Mouse (Mus musculus): ENCODE results near the gene Cdkn1c. TPM values are rescaled to one million over a fixed set of nuclear protein-coding genes. Genes with fewer than 3 reads are reported as not detected.

Cdkn1c gene
- polyA plus RNA-seq, 1 experiment from 2014 or later: 799 TPM

- H3K4me1 ChIP-seq (ENCODE audit: control insufficient read depth, insufficient read depth, low read length): 0 out of 2 replicates have a peak, but pooled peaks cover 2% of the 10 kb centered on the region
- peak; percentile 91 for DNase-seq (ENCODE audit: low spot score, missing footprints)
- no peaks in the 10 kb centered on the region for H3K36me3 ChIP-seq (ENCODE audit: control insufficient read depth, insufficient read depth, low read length)
- H3K4me2 ChIP-seq: no peak overlapping the region
- ATAC-seq (ENCODE audit: low FRiP score): no peak
- 29% methylated on average over 13 of the region's 13 CpGs for WGBS
- no peak overlapping the region for H3K4me3 ChIP-seq (ENCODE audit: low read depth, low read length)
- no peak overlapping the region for H3K27ac ChIP-seq (ENCODE audit: low read depth, low read length)
- H3K27me3 ChIP-seq (ENCODE audit: control insufficient read depth, insufficient read depth, low read length): no peaks in the 10 kb centered on the region
- no peak overlapping the region for H3K9ac ChIP-seq (ENCODE audit: low read length)
- no peaks in the 10 kb centered on the region for H3K9me3 ChIP-seq (ENCODE audit: control insufficient read depth, low read length)
Measured at GRCm38 (mm10) chr7:143480498-143480897, 19.6 kb upstream of the Cdkn1c start.

- no peak for ATAC-seq (ENCODE audit: low FRiP score)
- H3K36me3 ChIP-seq (ENCODE audit: control insufficient read depth, insufficient read depth, low read length): no peaks in the 10 kb centered on the region
- 0 out of 2 replicates have a peak, but pooled peaks cover 2% of the 10 kb centered on the region for H3K4me1 ChIP-seq (ENCODE audit: control insufficient read depth, insufficient read depth, low read length)
- H3K4me3 ChIP-seq (ENCODE audit: low read depth, low read length): no peak overlapping the region
- H3K27me3 ChIP-seq (ENCODE audit: control insufficient read depth, insufficient read depth, low read length): no peaks in the 10 kb centered on the region
- no peak overlapping the region for H3K4me2 ChIP-seq
- DNase-seq (ENCODE audit: low spot score, missing footprints): no peak
- WGBS: 91% methylated on average over 5 of the region's 5 CpGs
- H3K9ac ChIP-seq (ENCODE audit: low read length): no peak overlapping the region
- H3K27ac ChIP-seq (ENCODE audit: low read depth, low read length): no peak overlapping the region
- no peaks in the 10 kb centered on the region for H3K9me3 ChIP-seq (ENCODE audit: control insufficient read depth, low read length)
Measured at GRCm38 (mm10) chr7:143477800-143478199, 16.9 kb upstream of the Cdkn1c start.

- Histone ChIP-seq H3K27me3 (ENCODE audit: control insufficient read depth, insufficient read depth, low read length) (no peaks in the 10 kb centered on the region), H3K27ac (ENCODE audit: low read depth, low read length) (no peak overlapping the region), H3K4me3 (ENCODE audit: low read depth, low read length) (no peak overlapping the region), H3K4me2 (no peak overlapping the region), H3K36me3 (ENCODE audit: control insufficient read depth, insufficient read depth, low read length) (no peaks in the 10 kb centered on the region), H3K9ac (ENCODE audit: low read length) (no peak overlapping the region), H3K4me1 (ENCODE audit: control insufficient read depth, insufficient read depth, low read length) (no peaks in the 10 kb centered on the region), H3K9me3 (ENCODE audit: control insufficient read depth, low read length) (no peaks in the 10 kb centered on the region)
- ATAC-seq (ENCODE audit: low FRiP score) (no peak), DNase-seq (ENCODE audit: low spot score, missing footprints) (no peak)
- WGBS: 95% methylated on average over 3 of the region's 3 CpGs
Measured at GRCm38 (mm10) chr7:143476702-143477335, 16.0 kb upstream of the Cdkn1c start.

- no peak overlapping the region for H3K27ac ChIP-seq (ENCODE audit: low read depth, low read length)
- DNase-seq (ENCODE audit: low spot score, missing footprints): no peak
- H3K9ac ChIP-seq (ENCODE audit: low read length): no peak overlapping the region
- no peak overlapping the region for H3K4me2 ChIP-seq
- no peaks in the 10 kb centered on the region for H3K27me3 ChIP-seq (ENCODE audit: control insufficient read depth, insufficient read depth, low read length)
- H3K9me3 ChIP-seq (ENCODE audit: control insufficient read depth, low read length): no peaks in the 10 kb centered on the region
- H3K4me3 ChIP-seq (ENCODE audit: low read depth, low read length): no peak overlapping the region
- whole genome bisulfite sequencing: 81% methylated on average over 11 of the region's 11 CpGs
- no peaks in the 10 kb centered on the region for H3K4me1 ChIP-seq (ENCODE audit: control insufficient read depth, insufficient read depth, low read length)
- no peak for ATAC-seq (ENCODE audit: low FRiP score)
- H3K36me3 ChIP-seq (ENCODE audit: control insufficient read depth, insufficient read depth, low read length): no peaks in the 10 kb centered on the region
Measured at GRCm38 (mm10) chr7:143475876-143476275, 15.0 kb upstream of the Cdkn1c start.

GRCm38 (mm10) chr7:143474811-143475210 lies 14.0 kb upstream of the Cdkn1c start:
- Histone ChIP-seq H3K9me3 (ENCODE audit: control insufficient read depth, low read length) (no peaks in the 10 kb centered on the region), H3K4me2 (no peak overlapping the region), H3K4me3 (ENCODE audit: low read depth, low read length) (no peak overlapping the region), H3K27me3 (ENCODE audit: control insufficient read depth, insufficient read depth, low read length) (no peaks in the 10 kb centered on the region), H3K36me3 (ENCODE audit: control insufficient read depth, insufficient read depth, low read length) (no peaks in the 10 kb centered on the region), H3K27ac (ENCODE audit: low read depth, low read length) (no peak overlapping the region), H3K9ac (ENCODE audit: low read length) (no peak overlapping the region), H3K4me1 (ENCODE audit: control insufficient read depth, insufficient read depth, low read length) (no peaks in the 10 kb centered on the region)
- DNase-seq (ENCODE audit: low spot score, missing footprints) (no peak), ATAC-seq (ENCODE audit: low FRiP score) (no peak)
- 33% methylated on average over 8 of the region's 10 CpGs for WGBS

- Histone ChIP-seq H3K4me3 (ENCODE audit: low read depth, low read length) (no peak within 1 kb of the TSS), H3K4me1 (ENCODE audit: control insufficient read depth, insufficient read depth, low read length) (no peaks in the 10 kb centered on the region)
- 56% methylated on average over 4 of the region's 4 CpGs for WGBS
Measured at GRCm38 (mm10) chr7:143473347-143474101, 12.7 kb upstream of the Cdkn1c start, which contains the start of gene Slc22a18. Gene Slc22a18 (plus strand): TSS chr7:143473736.

GRCm38 (mm10) chr7:143469946-143470345 lies 9.1 kb upstream of the Cdkn1c start:
- ATAC-seq (ENCODE audit: low FRiP score): no peak
- Histone ChIP-seq H3K4me1 (ENCODE audit: control insufficient read depth, insufficient read depth, low read length) (peaks cover 17% of the 10 kb centered on the region), H3K9ac (ENCODE audit: low read length) (no peak overlapping the region)

More at GRCm38 (mm10) chr7:143473347-143474101, 12.7 kb upstream of the Cdkn1c start, which contains the start of gene Slc22a18:
- no peaks in the 10 kb centered on the region for H3K9me3 ChIP-seq (ENCODE audit: control insufficient read depth, low read length)
- DNase-seq (ENCODE audit: low spot score, missing footprints) (no peak), ATAC-seq (ENCODE audit: low FRiP score) (no peak)
- no peaks in the 10 kb centered on the region for H3K36me3 ChIP-seq (ENCODE audit: control insufficient read depth, insufficient read depth, low read length)
- H3K4me2 ChIP-seq: no peak within 1 kb of the TSS
- no peaks in the 10 kb centered on the region for H3K27me3 ChIP-seq (ENCODE audit: control insufficient read depth, insufficient read depth, low read length)
- H3K27ac ChIP-seq (ENCODE audit: low read depth, low read length): no peak within 1 kb of the TSS
- H3K9ac ChIP-seq (ENCODE audit: low read length): no peak within 1 kb of the TSS

GRCm38 (mm10) chr7:143467714-143468113 lies 6.9 kb upstream of the Cdkn1c start:
- ATAC-seq (ENCODE audit: low FRiP score) (peak; percentile 53), DNase-seq (ENCODE audit: low spot score, missing footprints) (peak; percentile 89)
- H3K9me3 ChIP-seq (ENCODE audit: control insufficient read depth, low read length): no peaks in the 10 kb centered on the region
- no peak overlapping the region for H3K9ac ChIP-seq (ENCODE audit: low read length)
- H3K4me3 ChIP-seq (ENCODE audit: low read depth, low read length): no peak overlapping the region
- 7% methylated on average over 6 of the region's 6 CpGs for WGBS
- H3K36me3 ChIP-seq (ENCODE audit: control insufficient read depth, insufficient read depth, low read length): no peaks in the 10 kb centered on the region
- no peaks in the 10 kb centered on the region; the same call in 1 of the 2 replicates for H3K27me3 ChIP-seq (ENCODE audit: control insufficient read depth, insufficient read depth, low read length)
- H3K27ac ChIP-seq (ENCODE audit: low read depth, low read length): no peak overlapping the region
- H3K4me1 ChIP-seq (ENCODE audit: control insufficient read depth, insufficient read depth, low read length): peaks cover 22% of the 10 kb centered on the region
- no peak overlapping the region for H3K4me2 ChIP-seq

More at GRCm38 (mm10) chr7:143469946-143470345, 9.1 kb upstream of the Cdkn1c start:
- 25% methylated on average over 8 of the region's 8 CpGs for WGBS
- Histone ChIP-seq H3K36me3 (ENCODE audit: control insufficient read depth, insufficient read depth, low read length) (no peaks in the 10 kb centered on the region), H3K27ac (ENCODE audit: low read depth, low read length) (no peak overlapping the region), H3K4me3 (ENCODE audit: low read depth, low read length) (no peak overlapping the region), H3K4me2 (no peak overlapping the region), H3K9me3 (ENCODE audit: control insufficient read depth, low read length) (no peaks in the 10 kb centered on the region), H3K27me3 (ENCODE audit: control insufficient read depth, insufficient read depth, low read length) (no peaks in the 10 kb centered on the region; the same call in 1 of the 2 replicates)
- DNase-seq (ENCODE audit: low spot score, missing footprints): peak; percentile 95

- 34% methylated on average over 14 of the region's 14 CpGs for WGBS
- H3K9ac ChIP-seq (ENCODE audit: low read length): no peak overlapping the region
- H3K4me2 ChIP-seq: no peak overlapping the region
- H3K36me3 ChIP-seq (ENCODE audit: control insufficient read depth, insufficient read depth, low read length): no peaks in the 10 kb centered on the region
- no peak overlapping the region for H3K27ac ChIP-seq (ENCODE audit: low read depth, low read length)
- peak; percentile 52 for ATAC-seq (ENCODE audit: low FRiP score)
- no peaks in the 10 kb centered on the region; the same call in 1 of the 2 replicates for H3K27me3 ChIP-seq (ENCODE audit: control insufficient read depth, insufficient read depth, low read length)
- H3K9me3 ChIP-seq (ENCODE audit: control insufficient read depth, low read length): no peaks in the 10 kb centered on the region
- DNase-seq (ENCODE audit: low spot score, missing footprints): peak; percentile 99
- peaks cover 23% of the 10 kb centered on the region for H3K4me1 ChIP-seq (ENCODE audit: control insufficient read depth, insufficient read depth, low read length)
- H3K4me3 ChIP-seq (ENCODE audit: low read depth, low read length): no peak overlapping the region
Measured at GRCm38 (mm10) chr7:143466099-143466677, 5.3 kb upstream of the Cdkn1c start.

Data from midbrain, embryonic 11.5 days (tissue).